Mouse (Mus musculus): ENCODE measurements around the gene Tbkbp1.

DNA sequence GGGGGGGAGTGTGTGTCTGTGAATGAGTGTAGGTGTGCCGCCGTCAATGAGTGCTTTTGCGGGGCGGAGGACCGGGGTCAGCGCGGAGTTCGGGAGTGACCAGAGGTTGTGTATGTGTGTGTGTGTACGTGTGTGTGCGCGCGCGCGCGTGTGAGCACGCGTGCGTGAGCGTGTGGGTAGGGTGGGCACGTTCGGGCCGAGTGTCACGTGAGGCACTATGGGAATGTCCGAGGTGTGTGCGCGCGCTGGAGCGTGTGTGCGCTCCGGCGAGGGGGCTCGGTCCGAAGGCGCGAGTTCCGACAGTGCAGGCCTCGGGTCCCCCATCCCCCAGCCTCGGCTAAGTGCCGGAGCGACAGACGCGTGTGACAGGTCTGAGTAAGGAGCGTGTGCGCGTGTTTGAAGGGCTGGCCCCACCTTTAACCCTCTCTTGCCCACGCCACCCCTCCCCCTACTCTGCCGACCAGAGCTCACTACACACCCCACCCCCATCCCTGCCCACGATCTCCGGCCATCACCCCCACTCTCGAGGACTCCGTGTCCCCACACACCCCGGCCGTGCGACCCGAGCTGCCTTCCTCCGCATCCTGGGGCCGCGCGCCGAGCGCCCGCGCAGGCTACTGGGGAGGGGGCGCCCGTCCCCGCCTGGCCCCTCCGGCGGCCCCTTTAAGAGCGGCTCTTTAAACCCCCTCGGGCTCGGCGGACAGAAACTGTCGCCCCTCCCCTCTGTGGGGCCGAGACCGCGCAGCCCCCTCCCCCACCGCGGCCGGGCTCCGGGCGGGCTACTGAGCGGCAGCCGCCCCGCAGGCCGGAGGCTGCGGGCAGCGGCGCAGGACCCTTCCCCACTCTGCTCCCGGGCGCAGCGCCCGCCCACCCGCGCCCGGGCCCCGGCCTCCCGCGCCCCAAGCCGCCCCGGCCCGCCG, 624 bp downstream of the Tbkbp1 start:
- TF ChIP-seq CTCF (IDR thresholded peaks at IDR 0.05; ENCODE audit: low read depth), result no peak
- TF ChIP-seq EP300 (IDR thresholded peaks at IDR 0.05; ENCODE audit: low read depth), result no peak

Measured in liver, embryonic 14.5 days (tissue).